Mouse (Mus musculus) cerebellum, adult 2 months (tissue): ENCODE measurements around the gene Cracr2a.

Experiments used
- CTCF ChIP-seq: fragments of 200-500 bp; IDR thresholded peaks from 2 replicates; pipeline ENCODE4 v1.5.1; 2011; ENCODE audit warnings: low read depth, mild to moderate bottlenecking, control low read depth, low read length, moderate library complexity, borderline replicate concordance; ENCODE audit not compliant: insufficient read depth
- POLR2A ChIP-seq: fragments of 200-500 bp; IDR thresholded peaks from 2 replicates; pipeline ENCODE4 v1.6.1; 2011; ENCODE audit warnings: low read length, control low read depth, borderline replicate concordance; ENCODE audit not compliant: insufficient read depth

GRCm38 (mm10) chr6:127659472-127659871 lies 98.3 kb downstream of the Cracr2a start:
- no peak for TF ChIP-seq POLR2A
- no peak for TF ChIP-seq CTCF
